9 mouse cellular contexts compared by ENCODE assay signal in genomic region chr11:96463986-96464715, GRCm38 (mm10). TPM values are rescaled to one million over a fixed set of nuclear protein-coding genes. Genes with fewer than 3 reads are reported as not detected.
DNase-seq lines count a peak whose midpoint lies in the region; ATAC-seq and TF ChIP-seq lines count a peak whose summit lies in the region.
"Had no signal": no experiment of that assay in that cellular context is flagged by ENCODE, and none has a peak within 500 bp of the region (broad histone marks: within the 10 kb centered on the region; RNA-seq: fewer than 3 reads in every experiment).

Gene Skap1, plus strand, starts transcription at chr11:96464593.

- peak within 1 kb of the TSS; percentile 64 for H3K4me2 ChIP-seq in embryonic facial prominence, embryonic 11.5 days (ENCODE audit: low read depth, low read length)
- peak within 1 kb of the TSS; percentile 78 for H3K4me2 ChIP-seq in kidney, postnatal 0 days (ENCODE audit: low read length)
- H3K4me2 ChIP-seq in neural tube, embryonic 11.5 days (ENCODE audit: low read depth): peak within 1 kb of the TSS; percentile 59

- no peak for DNase-seq in lung, adult 2 months
- DNase-seq in lung, adult 18-20 months: no peak
- DNase-seq in embryonic facial prominence, embryonic 11.5 days (ENCODE audit: low spot score): no peak
- DNase-seq in kidney, postnatal 0 days (ENCODE audit: low spot score): no peak
- DNase-seq in neural tube, embryonic 11.5 days (ENCODE audit: low spot score): no peak
- DNase-seq in cerebellum, adult 9-10 months: no peak

- no peak for TF ChIP-seq CTCF in lung, adult 2 months (IDR thresholded peaks at IDR 0.05; ENCODE audit: insufficient read depth, low read length)
- no peak for TF ChIP-seq CTCF in kidney, postnatal 0 days (IDR thresholded peaks at IDR 0.05; ENCODE audit: low read depth)

- TF ChIP-seq POLR2A in lung, adult 2 months (IDR thresholded peaks at IDR 0.05; ENCODE audit: borderline replicate concordance, extremely low read depth, low read depth, low read length): no peak

- no peak within 1 kb of the TSS for H3K27ac ChIP-seq in embryonic facial prominence, embryonic 11.5 days (replicated peaks; ENCODE audit: low read depth, low read length)
- no peak within 1 kb of the TSS for H3K27ac ChIP-seq in kidney, postnatal 0 days
- H3K27ac ChIP-seq in neural tube, embryonic 11.5 days (ENCODE audit: low read depth, low read length): no peak within 1 kb of the TSS

- no peaks in the 10 kb centered on the region for H3K9me3 ChIP-seq in embryonic facial prominence, embryonic 11.5 days (replicated peaks; ENCODE audit: control insufficient read depth, low read length)
- no peaks in the 10 kb centered on the region for H3K9me3 ChIP-seq in kidney, postnatal 0 days (replicated peaks; ENCODE audit: low read length)
- H3K9me3 ChIP-seq in neural tube, embryonic 11.5 days (ENCODE audit: control insufficient read depth, low read length): no peaks in the 10 kb centered on the region

- H3K9ac ChIP-seq in embryonic facial prominence, embryonic 11.5 days (replicated peaks; ENCODE audit: low read length): no peak within 1 kb of the TSS
- peak within 1 kb of the TSS; percentile 48 for H3K9ac ChIP-seq in kidney, postnatal 0 days (ENCODE audit: low read depth, low read length)
- H3K9ac ChIP-seq in neural tube, embryonic 11.5 days (ENCODE audit: low read length): no peak within 1 kb of the TSS

- peak within 1 kb of the TSS; percentile 39 for H3K4me3 ChIP-seq in lung, adult 2 months (replicated peaks; ENCODE audit: extremely low read depth, low read depth, low read length)
- peak within 1 kb of the TSS; percentile 27 for H3K4me3 ChIP-seq in embryonic facial prominence, embryonic 11.5 days (ENCODE audit: low read depth, low read length)
- H3K4me3 ChIP-seq in kidney, postnatal 0 days (replicated peaks; ENCODE audit: low read depth, low read length): peak within 1 kb of the TSS; percentile 34
- peak within 1 kb of the TSS; percentile 27 for H3K4me3 ChIP-seq in neural tube, embryonic 11.5 days (ENCODE audit: low read depth, low read length)
- H3K4me3 ChIP-seq: myocyte had no signal

- 13% methylated on average over 30 of the region's 42 CpGs for WGBS in lung, adult 2 months
- 10% methylated on average over 32 of the region's 42 CpGs for WGBS in embryonic facial prominence, embryonic 11.5 days
- WGBS in kidney, postnatal 0 days: 6% methylated on average over 31 of the region's 42 CpGs
- WGBS in neural tube, embryonic 11.5 days: 5% methylated on average over 38 of the region's 42 CpGs

- no peaks in the 10 kb centered on the region for H3K36me3 ChIP-seq in embryonic facial prominence, embryonic 11.5 days (replicated peaks; ENCODE audit: control insufficient read depth, insufficient read depth, low read depth, low read length)
- H3K36me3 ChIP-seq in kidney, postnatal 0 days (ENCODE audit: insufficient read depth, low read length): no peaks in the 10 kb centered on the region
- no peaks in the 10 kb centered on the region for H3K36me3 ChIP-seq in neural tube, embryonic 11.5 days (ENCODE audit: control insufficient read depth, insufficient read depth, low read length)

- H3K4me1 ChIP-seq in lung, adult 2 months (ENCODE audit: control insufficient read depth, insufficient read depth, low read length): no peaks in the 10 kb centered on the region
- H3K4me1 ChIP-seq in embryonic facial prominence, embryonic 11.5 days (ENCODE audit: control insufficient read depth, insufficient read depth, low read length): peaks cover 4% of the 10 kb centered on the region
- peaks cover 4% of the 10 kb centered on the region; the same call in 1 of the 2 replicates for H3K4me1 ChIP-seq in kidney, postnatal 0 days (replicated peaks; ENCODE audit: insufficient read depth, low read length)
- peaks cover 20% of the 10 kb centered on the region for H3K4me1 ChIP-seq in neural tube, embryonic 11.5 days (ENCODE audit: control insufficient read depth, insufficient read depth, low read length)

- peaks cover 21% of the 10 kb centered on the region for H3K27me3 ChIP-seq in embryonic facial prominence, embryonic 11.5 days (ENCODE audit: control insufficient read depth, insufficient read depth, low read length)
- no peaks in the 10 kb centered on the region; the same call in 1 of the 2 replicates for H3K27me3 ChIP-seq in kidney, postnatal 0 days (ENCODE audit: insufficient read depth, low read length)
- peaks cover 18% of the 10 kb centered on the region for H3K27me3 ChIP-seq in neural tube, embryonic 11.5 days (ENCODE audit: control insufficient read depth, insufficient read depth, low read length)

- no peak for ATAC-seq in embryonic facial prominence, embryonic 11.5 days (replicated peaks; ENCODE audit: insufficient number of reproducible peaks, low FRiP score, low TSS enrichment, low read depth)
- 0 out of 2 replicates have a peak, but pooled peaks have one; percentile 49 for ATAC-seq in kidney, postnatal 0 days (replicated peaks; ENCODE audit: low FRiP score, low read depth)
- ATAC-seq in neural tube, embryonic 11.5 days (ENCODE audit: insufficient read depth, low FRiP score, low TSS enrichment): no peak
- no peak for ATAC-seq in erythroid progenitor cell, adult 5-6 weeks (replicated peaks; ENCODE audit: low FRiP score, poor library complexity, severe bottlenecking)
- ATAC-seq in megakaryocyte-erythroid progenitor cell, adult 5-6 weeks (replicated peaks; ENCODE audit: low FRiP score, low TSS enrichment, poor library complexity, severe bottlenecking): no peak

RNA-seq across cellular contexts. Expression of gene Skap1, which starts in this region (rescaled TPM):
- polyA plus RNA-seq in lung, adult 2 months (2012; rRNA removed): 2.2 and 2.4 TPM in 2 replicates
- 0.25 and 0.43 TPM in 2 replicates for polyA plus RNA-seq in embryonic facial prominence, embryonic 11.5 days (2014; fragmentation: Nextera tagmentation; extraction: Ambion mirVana)
- polyA plus RNA-seq in kidney, postnatal 0 days (2015; fragmentation: Nextera tagmentation; extraction: Ambion mirVana): 7.6 and 8.7 TPM in 2 replicates
- polyA plus RNA-seq in neural tube, embryonic 11.5 days (2014; fragmentation: Nextera tagmentation; extraction: Ambion mirVana): 1.8 and 2.1 TPM in 2 replicates
- total RNA-seq in erythroid progenitor cell, adult 5-6 weeks (2015; ENCODE audit: low replicate concordance): 7.2 and 9.6 TPM in 2 replicates
- 3.2 and 3.3 TPM in 2 replicates for total RNA-seq in erythroid progenitor cell, adult 5-6 weeks (2017; ENCODE audit: low replicate concordance)
- 2.7 and 11.3 TPM in 2 replicates for total RNA-seq in megakaryocyte-erythroid progenitor cell, adult 5-6 weeks (2014; fragmentation: Nextera tagmentation)
- 3.7 TPM in 1 of 2 replicates, not detected in the other for total RNA-seq in megakaryocyte-erythroid progenitor cell, adult 5-6 weeks (2017)
